7 mouse cellular contexts compared by ENCODE assay signal in genomic region chr19:4878405-4879323, GRCm38 (mm10). TPM values are rescaled to one million over a fixed set of nuclear protein-coding genes. Genes with fewer than 3 reads are reported as not detected.
DNase-seq lines count a peak whose midpoint lies in the region; ATAC-seq lines count a peak whose summit lies in the region.

Zdhhc24 (plus strand) TSS chr19:4878668.

- peak within 1 kb of the TSS; percentile 44 for H3K27ac ChIP-seq in intestine, embryonic 15.5 days
- peak within 1 kb of the TSS; percentile 86 for H3K27ac ChIP-seq in midbrain, embryonic 10.5 days (replicated peaks)

- H3K9ac ChIP-seq in intestine, embryonic 15.5 days: peak within 1 kb of the TSS; percentile 93

- peak; percentile 100 for ATAC-seq in intestine, embryonic 15.5 days

- H3K27me3 ChIP-seq in intestine, embryonic 15.5 days (replicated peaks): no peaks in the 10 kb centered on the region; the same call in 1 of the 2 replicates
- peaks cover 12% of the 10 kb centered on the region for H3K27me3 ChIP-seq in midbrain, embryonic 10.5 days (ENCODE audit: low read depth, poor library complexity, severe bottlenecking)

- peak within 1 kb of the TSS; percentile 97 for H3K4me2 ChIP-seq in intestine, embryonic 15.5 days (replicated peaks)

- no peaks in the 10 kb centered on the region for H3K36me3 ChIP-seq in intestine, embryonic 15.5 days
- no peaks in the 10 kb centered on the region; the same call in 1 of the 2 replicates for H3K36me3 ChIP-seq in midbrain, embryonic 10.5 days

- H3K4me1 ChIP-seq in intestine, embryonic 15.5 days (replicated peaks): peaks cover 7% of the 10 kb centered on the region
- peaks cover 41% of the 10 kb centered on the region for H3K4me1 ChIP-seq in midbrain, embryonic 10.5 days

- WGBS in intestine, embryonic 15.5 days: 1% methylated on average over 52 of the region's 52 CpGs
- WGBS in midbrain, embryonic 10.5 days: 2% methylated on average over 52 of the region's 52 CpGs

- no peaks in the 10 kb centered on the region for H3K9me3 ChIP-seq in intestine, embryonic 15.5 days
- H3K9me3 ChIP-seq in midbrain, embryonic 10.5 days (replicated peaks): no peaks in the 10 kb centered on the region

- peak within 1 kb of the TSS; percentile 99 for H3K4me3 ChIP-seq in intestine, embryonic 15.5 days (replicated peaks)
- peak within 1 kb of the TSS; percentile 94 for H3K4me3 ChIP-seq in midbrain, embryonic 10.5 days

- peak; percentile 98 for DNase-seq in adrenal gland, adult 2 months
- DNase-seq in embryo, embryonic 11.5 days (ENCODE audit: low read depth, low spot score): peak; percentile 91
- DNase-seq in gastrocnemius, postnatal 36 days: peak; percentile 93 to 96
- peak; percentile 94 to 98 for DNase-seq in left cerebral cortex, postnatal 25 days (ENCODE audit: low spot score in 2 of 2)
- peak; percentile 97 for DNase-seq in midbrain, embryonic 10.5 days (ENCODE audit: low spot score)
- peak; percentile 96 for DNase-seq in right cerebral cortex, postnatal 4 days

- intact Hi-C loops in gastrocnemius, postnatal 36 days (cut with DNase I): no loop called here
- intact Hi-C loops in left cerebral cortex, postnatal 25 days (cut with DNase I): no loop called here

RNA-seq across cellular contexts. Expression of gene Zdhhc24, which starts in this region (rescaled TPM):
- total RNA-seq in adrenal gland, adult 2 months (2021): 10 to 100 TPM; 16.7 to 21.8 TPM
- 78.3 and 80.4 TPM in 2 replicates for polyA plus RNA-seq in adrenal gland, adult 2 months (2012; rRNA removed)
- total RNA-seq in gastrocnemius, postnatal 36 days (2021): 1 to 10 TPM; 2.2 to 2.6 TPM
- polyA plus RNA-seq in intestine, embryonic 15.5 days (2015; fragmentation: Nextera tagmentation; extraction: Ambion mirVana): 9.8 and 10.3 TPM in 2 replicates
- 10 to 100 TPM; 25.0 to 25.9 TPM for total RNA-seq in left cerebral cortex, postnatal 25 days (2021)
- 14.6 and 17.7 TPM in 2 replicates for polyA plus RNA-seq in midbrain, embryonic 10.5 days (2016; fragmentation: Nextera tagmentation; extraction: Ambion mirVana)

Comparison
In these comparisons a context has a peak if more than half of its experiments do, and no peak if none do; other contexts are left out.
1. Peak in every context shown above with its lines: DNase-seq, ATAC-seq, H3K4me3 ChIP-seq and H3K27ac ChIP-seq.
2. RNA of gene Zdhhc24 (total RNA-seq): 25.0 to 25.9 TPM in left cerebral cortex, postnatal 25 days and 16.7 to 21.8 TPM in adrenal gland, adult 2 months; 2.2 to 2.6 TPM in gastrocnemius, postnatal 36 days; every median in the first group is over 4 times any median in the second.